Mouse (Mus musculus): ENCODE data around the gene Ankrd6. TPM values are rescaled to one million over a fixed set of nuclear protein-coding genes. Genes with fewer than 3 reads are reported as not detected.

Ankrd6 gene
- polyA plus RNA-seq, 1 experiment from 2014 or later: 4.7 TPM

DNA sequence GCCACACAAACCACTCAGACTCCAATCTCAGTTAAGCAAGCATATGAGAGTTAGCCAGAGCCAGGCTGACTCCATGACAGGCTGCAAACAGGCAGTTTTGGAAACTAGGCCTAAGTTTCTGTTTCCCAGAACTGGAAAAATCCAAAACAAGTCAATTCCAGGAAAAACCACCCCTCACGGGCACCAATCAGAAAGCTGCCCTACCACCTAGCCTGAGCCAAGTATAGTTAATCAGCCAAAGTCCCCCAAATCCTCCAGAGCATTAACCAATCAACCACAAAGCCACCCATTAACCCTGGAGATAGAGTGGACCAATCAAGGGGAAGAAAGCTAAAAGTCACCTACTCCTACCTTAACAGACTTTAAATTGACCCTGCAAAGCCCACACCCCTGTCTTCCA, 163.5 kb downstream of the Ankrd6 start:
- Histone ChIP-seq H3K27me3 (ENCODE audit: insufficient read depth, low read length) (no peaks in the 10 kb centered on the region), H3K4me3 (ENCODE audit: low read depth, low read length) (no peak overlapping the region), H3K9ac (no peak overlapping the region), H3K4me1 (ENCODE audit: insufficient read depth) (no peaks in the 10 kb centered on the region), H3K36me3 (ENCODE audit: insufficient read depth) (no peaks in the 10 kb centered on the region), H3K4me2 (no peak overlapping the region), H3K27ac (ENCODE audit: low read depth) (no peak overlapping the region), H3K9me3 (ENCODE audit: low read depth, low read length) (no peaks in the 10 kb centered on the region)
- ATAC-seq (ENCODE audit: insufficient read depth): no peak
- TF ChIP-seq CTCF (IDR thresholded peaks at IDR 0.05; ENCODE audit: low read depth): no peak
- DNase-seq: no peak
- 95% methylated on average over 1 of the region's 1 CpGs for WGBS

DNA sequence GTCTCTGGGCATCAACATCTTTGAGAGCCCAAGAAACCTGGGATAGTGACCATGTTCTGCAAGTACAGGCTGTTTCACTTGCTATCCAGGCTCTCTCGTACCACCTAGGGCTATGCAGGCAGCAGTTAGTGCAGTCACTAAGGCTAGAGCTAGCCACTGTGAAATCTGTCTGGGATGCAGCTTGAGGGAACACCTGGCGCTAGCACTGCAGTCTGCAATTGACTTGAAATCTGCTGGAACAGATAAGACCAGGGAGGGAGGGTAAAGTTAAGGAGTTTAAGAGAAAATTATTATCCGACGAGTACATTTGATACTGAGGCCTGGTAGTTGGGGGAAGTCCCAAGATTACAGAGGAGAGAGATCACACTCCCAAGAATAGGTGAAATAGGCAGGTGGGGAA, 170.6 kb downstream of the Ankrd6 start:
- Histone ChIP-seq H3K27me3 (ENCODE audit: insufficient read depth, low read length) (no peaks in the 10 kb centered on the region), H3K36me3 (ENCODE audit: insufficient read depth) (peaks cover 18% of the 10 kb centered on the region), H3K27ac (ENCODE audit: low read depth) (no peak overlapping the region), H3K4me1 (ENCODE audit: insufficient read depth) (no peaks in the 10 kb centered on the region), H3K4me2 (no peak overlapping the region), H3K4me3 (ENCODE audit: low read depth, low read length) (no peak overlapping the region), H3K9me3 (ENCODE audit: low read depth, low read length) (no peaks in the 10 kb centered on the region), H3K9ac (no peak overlapping the region)
- 92% methylated on average over 4 of the region's 4 CpGs for WGBS
- TF ChIP-seq CTCF (IDR thresholded peaks at IDR 0.05; ENCODE audit: low read depth): no peak
- ATAC-seq (ENCODE audit: insufficient read depth): no peak
- no peak for DNase-seq

DNA sequence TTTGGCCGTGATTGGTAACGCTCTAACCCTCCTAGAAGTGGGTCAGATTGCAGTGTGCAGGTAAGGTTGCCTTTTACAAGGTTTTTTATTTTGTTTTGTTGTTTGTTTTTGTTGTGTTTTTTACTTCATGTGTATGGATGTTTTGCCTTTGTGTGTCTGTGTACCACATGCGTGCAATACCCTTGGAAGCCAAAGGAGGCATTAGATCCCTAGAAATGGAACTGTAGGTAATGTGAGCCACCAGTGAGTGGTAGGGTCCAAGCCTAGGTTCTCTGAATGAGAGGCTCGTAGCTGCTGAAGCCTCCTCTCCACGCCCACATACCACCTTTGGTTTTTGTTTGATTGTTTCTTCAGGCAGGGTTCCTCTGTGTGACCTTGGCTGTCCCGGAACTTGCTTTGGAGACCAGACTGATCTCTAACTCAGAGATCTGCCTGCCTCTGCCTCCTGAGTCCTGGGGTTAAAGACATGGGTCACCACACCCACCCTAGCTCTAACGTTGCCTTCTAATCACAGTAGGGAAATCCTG, 180.3 kb downstream of the Ankrd6 start:
- no peak for DNase-seq
- Histone ChIP-seq H3K9ac (no peak overlapping the region), H3K4me1 (ENCODE audit: insufficient read depth) (no peaks in the 10 kb centered on the region), H3K9me3 (ENCODE audit: low read depth, low read length) (no peaks in the 10 kb centered on the region), H3K4me2 (no peak overlapping the region), H3K27me3 (ENCODE audit: insufficient read depth, low read length) (no peaks in the 10 kb centered on the region), H3K4me3 (ENCODE audit: low read depth, low read length) (no peak overlapping the region), H3K27ac (ENCODE audit: low read depth) (no peak overlapping the region), H3K36me3 (ENCODE audit: insufficient read depth) (peaks cover 70% of the 10 kb centered on the region)
- ATAC-seq (ENCODE audit: insufficient read depth): no peak
- 93% methylated on average over 7 of the region's 7 CpGs for WGBS
- TF ChIP-seq CTCF (IDR thresholded peaks at IDR 0.05; ENCODE audit: low read depth): peak; percentile 52; the same call in 1 of the 2 replicates

DNA sequence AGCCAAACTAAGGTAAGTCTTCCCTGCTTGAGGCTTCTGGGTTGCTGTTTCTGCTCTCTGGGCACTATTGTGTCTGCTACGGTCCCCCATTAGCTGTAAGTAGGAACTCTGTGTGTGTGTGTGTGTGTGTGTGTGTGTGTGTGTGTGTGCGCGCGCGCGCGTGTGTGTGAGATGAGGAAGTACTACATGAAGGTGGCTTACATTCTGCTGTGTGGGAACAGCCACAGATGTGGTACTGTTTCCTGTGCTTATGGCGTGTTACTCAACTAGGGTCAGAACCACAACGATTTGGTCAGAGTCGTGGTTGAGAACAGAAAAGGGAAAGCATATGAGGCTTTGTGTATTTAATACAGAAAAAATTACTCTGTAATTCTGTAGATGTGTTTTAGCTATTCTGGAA, 182.6 kb downstream of the Ankrd6 start:
- H3K36me3 ChIP-seq (ENCODE audit: insufficient read depth): peaks cover 69% of the 10 kb centered on the region
- H3K4me2 ChIP-seq: no peak overlapping the region
- ATAC-seq (ENCODE audit: insufficient read depth) (no peak), DNase-seq (no peak)
- no peaks in the 10 kb centered on the region for H3K27me3 ChIP-seq (ENCODE audit: insufficient read depth, low read length)
- TF ChIP-seq CTCF (IDR thresholded peaks at IDR 0.05; ENCODE audit: low read depth): no peak
- no peaks in the 10 kb centered on the region for H3K4me1 ChIP-seq (ENCODE audit: insufficient read depth)
- no peak overlapping the region for H3K27ac ChIP-seq (ENCODE audit: low read depth)
- H3K9ac ChIP-seq: no peak overlapping the region
- no peaks in the 10 kb centered on the region for H3K9me3 ChIP-seq (ENCODE audit: low read depth, low read length)
- no peak overlapping the region for H3K4me3 ChIP-seq (ENCODE audit: low read depth, low read length)
- WGBS: 95% methylated on average over 10 of the region's 10 CpGs

DNA sequence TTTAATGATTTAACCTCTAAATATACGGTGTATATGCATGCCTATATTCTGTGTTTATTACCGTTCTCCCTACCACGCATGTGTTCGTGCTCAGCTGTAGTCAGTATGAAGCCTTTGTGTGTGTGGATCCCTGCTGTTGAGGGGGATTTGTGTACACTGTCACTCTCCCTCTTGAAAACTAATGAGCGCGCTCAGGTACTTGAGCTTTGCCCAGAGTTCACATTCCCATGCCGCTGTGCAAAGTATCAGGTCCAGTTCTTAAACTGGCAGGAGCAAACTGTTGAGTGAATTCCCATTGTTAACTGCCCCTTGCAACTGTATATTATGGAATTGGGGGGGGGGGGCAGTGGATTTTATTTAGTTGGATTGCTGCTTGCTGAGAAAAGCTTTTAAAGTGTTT, 183.2 kb downstream of the Ankrd6 start:
- Histone ChIP-seq H3K9ac (no peak overlapping the region), H3K4me1 (ENCODE audit: insufficient read depth) (no peaks in the 10 kb centered on the region), H3K4me2 (no peak overlapping the region), H3K27me3 (ENCODE audit: insufficient read depth, low read length) (no peaks in the 10 kb centered on the region), H3K4me3 (ENCODE audit: low read depth, low read length) (no peak overlapping the region), H3K27ac (ENCODE audit: low read depth) (no peak overlapping the region), H3K36me3 (ENCODE audit: insufficient read depth) (peaks cover 69% of the 10 kb centered on the region), H3K9me3 (ENCODE audit: low read depth, low read length) (no peaks in the 10 kb centered on the region)
- DNase-seq: no peak
- ATAC-seq (ENCODE audit: insufficient read depth): no peak
- WGBS: 70% methylated on average over 7 of the region's 7 CpGs
- TF ChIP-seq CTCF (IDR thresholded peaks at IDR 0.05; ENCODE audit: low read depth): no peak

DNA sequence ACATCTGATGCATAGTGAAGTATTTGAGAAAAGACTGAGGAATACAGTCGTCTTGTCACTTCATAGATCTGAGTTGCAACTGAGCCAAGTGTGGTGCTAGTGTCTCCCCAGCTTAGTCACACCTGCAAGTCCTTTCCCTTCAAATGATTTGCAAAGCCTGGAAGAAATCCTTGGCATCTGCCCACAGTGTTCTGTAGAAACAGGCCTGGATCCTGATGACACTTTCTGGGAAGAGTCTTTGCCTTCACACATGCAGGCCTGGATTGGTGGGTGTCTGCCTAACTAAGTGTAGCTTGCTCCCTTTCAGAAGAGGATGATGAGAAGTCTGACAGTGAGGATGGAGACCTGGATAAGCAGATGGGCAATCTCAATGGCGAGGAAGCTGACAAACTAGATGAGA, 193.2 kb downstream of the Ankrd6 start:
- Histone ChIP-seq H3K36me3 (ENCODE audit: insufficient read depth) (peaks cover 78% of the 10 kb centered on the region), H3K4me3 (ENCODE audit: low read depth, low read length) (no peak overlapping the region), H3K9ac (no peak overlapping the region), H3K4me2 (no peak overlapping the region), H3K9me3 (ENCODE audit: low read depth, low read length) (no peaks in the 10 kb centered on the region), H3K27me3 (ENCODE audit: insufficient read depth, low read length) (no peaks in the 10 kb centered on the region), H3K27ac (ENCODE audit: low read depth) (no peak overlapping the region), H3K4me1 (ENCODE audit: insufficient read depth) (no peaks in the 10 kb centered on the region)
- WGBS: 93% methylated on average over 2 of the region's 2 CpGs
- DNase-seq (no peak), ATAC-seq (ENCODE audit: insufficient read depth) (no peak)
- no peak for TF ChIP-seq CTCF (IDR thresholded peaks at IDR 0.05; ENCODE audit: low read depth)

Other genes with a start within 250 kb of the Ankrd6 start
- 92.9 and 102 TPM in 2 replicates for gene Lyrm2, start 150.6 kb downstream of the Ankrd6 start, polyA plus RNA-seq (2014; fragmentation: Nextera tagmentation; extraction: Ambion mirVana)
- 1.8 and 2.7 TPM in 2 replicates for gene Rragd, start 32.2 kb upstream of the Ankrd6 start, polyA plus RNA-seq (2014; fragmentation: Nextera tagmentation; extraction: Ambion mirVana)
- gene Ube2j1, start 80.6 kb upstream of the Ankrd6 start, polyA plus RNA-seq (2014; fragmentation: Nextera tagmentation; extraction: Ambion mirVana): 50.7 and 57.4 TPM in 2 replicates
- gene Gabrr2, start 112.2 kb upstream of the Ankrd6 start, polyA plus RNA-seq (2014; fragmentation: Nextera tagmentation; extraction: Ambion mirVana): 0.14 and 0.28 TPM in 2 replicates
- not detected in 2 replicates for gene Gabrr1, start 181.7 kb upstream of the Ankrd6 start, polyA plus RNA-seq (2014; fragmentation: Nextera tagmentation; extraction: Ambion mirVana)
- gene Pm20d2, start 238.9 kb upstream of the Ankrd6 start, polyA plus RNA-seq (2014; fragmentation: Nextera tagmentation; extraction: Ambion mirVana): 0.70 and 0.99 TPM in 2 replicates